ENCODE assay signal across 9 mouse cellular contexts in the genomic region with DNA sequence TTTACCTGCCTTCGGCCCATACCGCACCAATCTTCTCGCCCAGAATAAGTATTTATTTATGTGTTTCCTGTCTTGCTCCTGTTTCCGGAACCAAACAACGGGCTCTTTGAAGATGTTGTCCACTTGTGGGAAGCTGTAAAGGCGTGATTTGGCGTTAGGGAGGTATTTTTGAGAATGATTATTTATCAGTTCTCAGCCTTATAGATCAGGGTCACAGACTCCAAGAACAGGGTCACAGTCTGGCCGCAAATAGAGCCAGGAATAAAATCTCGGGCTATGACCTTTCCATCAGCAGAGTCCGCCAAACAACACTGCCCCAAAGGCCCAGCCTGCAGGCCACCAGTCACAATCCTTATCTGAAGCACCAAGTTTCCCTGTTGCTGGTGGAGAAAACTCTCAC. TPM values are rescaled to one million over a fixed set of nuclear protein-coding genes. Genes with fewer than 3 reads are reported as not detected.
A peak's percentile ranks its signal among the peaks of the same experiment; 100 is the strongest.
DNase-seq lines count a peak whose midpoint lies in the region; ATAC-seq lines count a peak whose summit lies in the region.
"Had no signal": no experiment of that assay in that cellular context is flagged by ENCODE, and none has a peak within 500 bp of the region (broad histone marks: within the 10 kb centered on the region; RNA-seq: fewer than 3 reads in every experiment).

Gene Slc6a2, plus strand, starts transcription at position 301 of the 400 bp plus-strand sequence.

- H3K9ac ChIP-seq in kidney, embryonic 16.5 days (replicated peaks; ENCODE audit: low read length) = peak within 1 kb of the TSS; percentile 45
- peak within 1 kb of the TSS; percentile 55 for H3K9ac ChIP-seq in embryonic facial prominence, embryonic 14.5 days (ENCODE audit: low read depth, low read length)
- H3K9ac ChIP-seq in hindbrain, embryonic 13.5 days = peak within 1 kb of the TSS; percentile 65
- peak within 1 kb of the TSS; percentile 45 for H3K9ac ChIP-seq in midbrain, embryonic 15.5 days

- no peak for ATAC-seq in kidney, embryonic 16.5 days (ENCODE audit: low FRiP score, low TSS enrichment)
- no peak for ATAC-seq in embryonic facial prominence, embryonic 14.5 days (ENCODE audit: low read depth)
- no peak for ATAC-seq in hindbrain, embryonic 13.5 days (ENCODE audit: low FRiP score)
- no peak for ATAC-seq in midbrain, embryonic 15.5 days (replicated peaks)

- 66% methylated on average over 10 of the region's 10 CpGs for WGBS in kidney, embryonic 16.5 days
- 63% methylated on average over 10 of the region's 10 CpGs for WGBS in embryonic facial prominence, embryonic 14.5 days
- 73% methylated on average over 10 of the region's 10 CpGs for WGBS in hindbrain, embryonic 13.5 days
- WGBS in midbrain, embryonic 15.5 days = 73% methylated on average over 10 of the region's 10 CpGs

- H3K27ac ChIP-seq in kidney, embryonic 16.5 days (ENCODE audit: low read length) = no peak within 1 kb of the TSS
- H3K27ac ChIP-seq in embryonic facial prominence, embryonic 14.5 days (replicated peaks; ENCODE audit: low read depth, low read length) = no peak within 1 kb of the TSS
- H3K27ac ChIP-seq in hindbrain, embryonic 13.5 days = no peak within 1 kb of the TSS
- H3K27ac ChIP-seq in midbrain, embryonic 15.5 days = no peak within 1 kb of the TSS
- H3K27ac ChIP-seq: macrophage had no signal

- H3K9me3 ChIP-seq in kidney, embryonic 16.5 days (ENCODE audit: low read length) = no peaks in the 10 kb centered on the region
- no peaks in the 10 kb centered on the region for H3K9me3 ChIP-seq in embryonic facial prominence, embryonic 14.5 days (ENCODE audit: control insufficient read depth, low read length)
- no peaks in the 10 kb centered on the region for H3K9me3 ChIP-seq in hindbrain, embryonic 13.5 days
- no peaks in the 10 kb centered on the region for H3K9me3 ChIP-seq in midbrain, embryonic 15.5 days

- H3K4me2 ChIP-seq in kidney, embryonic 16.5 days (replicated peaks; ENCODE audit: low read depth, low read length) = peak within 1 kb of the TSS; percentile 76
- peak within 1 kb of the TSS; percentile 90 for H3K4me2 ChIP-seq in embryonic facial prominence, embryonic 14.5 days (ENCODE audit: low read depth, low read length)
- H3K4me2 ChIP-seq in hindbrain, embryonic 13.5 days = peak within 1 kb of the TSS; percentile 83
- H3K4me2 ChIP-seq in midbrain, embryonic 15.5 days = peak within 1 kb of the TSS; percentile 90

- H3K4me1 ChIP-seq in kidney, embryonic 16.5 days (ENCODE audit: insufficient read depth, low read length) = peaks cover 9% of the 10 kb centered on the region
- H3K4me1 ChIP-seq in embryonic facial prominence, embryonic 14.5 days (ENCODE audit: control insufficient read depth, insufficient read depth, low read length) = peaks cover 6% of the 10 kb centered on the region; the same call in 1 of the 2 replicates
- H3K4me1 ChIP-seq in hindbrain, embryonic 13.5 days (replicated peaks) = peaks cover 14% of the 10 kb centered on the region
- H3K4me1 ChIP-seq in midbrain, embryonic 15.5 days = peaks cover 13% of the 10 kb centered on the region

- H3K36me3 ChIP-seq in kidney, embryonic 16.5 days (ENCODE audit: insufficient read depth, low read length) = no peaks in the 10 kb centered on the region
- H3K36me3 ChIP-seq in embryonic facial prominence, embryonic 14.5 days (ENCODE audit: control insufficient read depth, insufficient read depth, low read length) = no peaks in the 10 kb centered on the region
- no peaks in the 10 kb centered on the region for H3K36me3 ChIP-seq in hindbrain, embryonic 13.5 days
- no peaks in the 10 kb centered on the region for H3K36me3 ChIP-seq in midbrain, embryonic 15.5 days (replicated peaks)

- DNase-seq in kidney, adult 8-10 months = no peak
- no peak for DNase-seq in embryonic facial prominence, embryonic 14.5 days (ENCODE audit: low spot score)
- DNase-seq in urinary bladder, postnatal 10 days (ENCODE audit: low spot score) = no peak
- DNase-seq in thymus, postnatal 36 days = no peak
- no peak for DNase-seq in urinary bladder, postnatal 25 days (ENCODE audit: low spot score)

- peak within 1 kb of the TSS; percentile 46 for H3K4me3 ChIP-seq in kidney, embryonic 16.5 days (ENCODE audit: low read length)
- peak within 1 kb of the TSS; percentile 43 for H3K4me3 ChIP-seq in embryonic facial prominence, embryonic 14.5 days (ENCODE audit: low read depth, low read length)
- peak within 1 kb of the TSS; percentile 46 for H3K4me3 ChIP-seq in hindbrain, embryonic 13.5 days
- peak within 1 kb of the TSS; percentile 42 for H3K4me3 ChIP-seq in midbrain, embryonic 15.5 days

- peaks cover 50% of the 10 kb centered on the region for H3K27me3 ChIP-seq in kidney, embryonic 16.5 days (ENCODE audit: insufficient read depth, low read length)
- H3K27me3 ChIP-seq in embryonic facial prominence, embryonic 14.5 days (replicated peaks; ENCODE audit: control insufficient read depth, insufficient read depth, low read length) = peaks cover 44% of the 10 kb centered on the region
- peaks cover 63% of the 10 kb centered on the region for H3K27me3 ChIP-seq in hindbrain, embryonic 13.5 days
- peaks cover 43% of the 10 kb centered on the region for H3K27me3 ChIP-seq in midbrain, embryonic 15.5 days (replicated peaks)

RNA-seq across cellular contexts. Expression of gene Slc6a2, which starts in this region (rescaled TPM):
- 0.64 and 1.4 TPM in 2 replicates for polyA plus RNA-seq in kidney, embryonic 16.5 days (2015; fragmentation: Nextera tagmentation; extraction: Ambion mirVana)
- 1.00 and 1.7 TPM in 2 replicates for polyA plus RNA-seq in embryonic facial prominence, embryonic 14.5 days (2014; fragmentation: Nextera tagmentation; extraction: Ambion mirVana)
- polyA plus RNA-seq in hindbrain, embryonic 13.5 days (2015; fragmentation: Nextera tagmentation; extraction: Ambion mirVana) = 1.2 and 2.6 TPM in 2 replicates
- 0.89 and 3.5 TPM in 2 replicates for polyA plus RNA-seq in midbrain, embryonic 15.5 days (2015; fragmentation: Nextera tagmentation; extraction: Ambion mirVana)
- polyA plus RNA-seq: macrophage had no signal
